Comparison of ENCODE assay signal across 8 mouse cellular contexts in the genomic region with DNA sequence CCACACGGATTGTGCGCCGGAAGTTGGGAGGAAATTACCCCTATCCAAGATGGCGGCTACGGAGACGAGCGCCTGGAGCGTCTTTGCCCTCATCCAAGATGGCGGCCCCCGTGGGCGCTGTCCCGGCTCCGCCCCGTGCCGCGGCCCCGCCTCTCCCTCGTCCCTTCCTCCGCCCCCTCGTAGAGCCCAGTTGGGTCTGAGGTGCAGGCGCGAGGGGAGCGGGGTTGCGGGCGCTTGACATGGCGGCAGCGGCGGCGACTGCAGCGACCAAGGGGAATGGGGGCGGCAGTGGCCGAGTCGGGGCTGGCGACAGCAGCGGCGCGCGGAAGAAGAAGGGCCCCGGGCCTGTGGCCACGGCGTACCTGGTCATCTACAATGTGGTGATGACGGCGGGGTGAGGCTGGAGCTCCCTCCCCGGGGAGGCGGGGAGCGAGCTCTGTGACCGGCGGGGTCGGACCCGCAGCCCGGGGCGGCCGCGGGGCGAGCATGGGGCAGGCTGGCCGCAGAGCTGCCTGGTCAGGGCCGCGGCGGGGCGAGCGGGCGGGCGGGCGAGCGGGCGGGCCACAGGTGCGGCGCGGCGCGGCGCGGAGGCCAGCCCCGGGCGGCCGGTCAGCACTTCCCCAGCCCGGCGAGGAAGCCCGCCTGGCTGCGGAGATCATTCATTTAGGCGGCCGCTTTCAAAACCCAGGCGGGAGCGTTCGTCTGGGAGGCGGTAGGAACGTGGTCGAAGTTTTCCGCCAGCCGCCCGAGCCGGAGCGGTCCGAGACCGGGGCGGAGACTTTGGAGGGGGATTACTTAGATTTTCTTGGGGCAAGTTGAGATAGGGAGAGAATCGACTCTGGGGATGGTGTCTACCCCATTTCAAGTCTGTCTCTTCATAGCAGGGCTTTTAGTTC. TPM values are rescaled to one million over a fixed set of nuclear protein-coding genes. Genes with fewer than 3 reads are reported as not detected.
DNase-seq lines count a peak whose midpoint lies in the region; ATAC-seq lines count a peak whose summit lies in the region.

A gene (plus strand): TSS at position 187 of the 896 bp plus-strand sequence.

- peak; percentile 97 for DNase-seq in adipocyte (ENCODE audit: low spot score)
- DNase-seq in embryo, embryonic 10 days (ENCODE audit: low spot score), result peak; percentile 97
- DNase-seq in gastrocnemius, postnatal 14 days, result peak; percentile 94
- DNase-seq in left cerebral cortex, postnatal 10 days (ENCODE audit: extremely low spot score in 1 of 2, low spot score in 2 of 2), result peak; percentile 92 to 96
- DNase-seq in right cerebral cortex, postnatal 25 days, result peak; percentile 96
- peak; percentile 94 for DNase-seq in urinary bladder, postnatal 4 days (ENCODE audit: low spot score in 2 of 2)

- ATAC-seq in inflammation-experienced regulatory T-cells, adult 6 months, result peak; percentile 95
- ATAC-seq in megakaryocyte-erythroid progenitor cell, adult 5-6 weeks (replicated peaks; ENCODE audit: low FRiP score, low TSS enrichment, poor library complexity, severe bottlenecking), result peak; percentile 99

- intact Hi-C loops in gastrocnemius, postnatal 14 days (cut with DNase I; ENCODE audit: low total_unique reads), result no loop called here
- intact Hi-C loops in left cerebral cortex, postnatal 10 days (cut with DNase I), result no loop called here

RNA-seq across cellular contexts. Expression of the gene that starts here (rescaled TPM):
- 1 to 10 TPM; 2.3 to 3.5 TPM for total RNA-seq in gastrocnemius, postnatal 14 days (2021)
- 10 to 100 TPM; 11.8 to 13.9 (median 12.2) TPM for polyA plus RNA-seq in inflammation-experienced regulatory T-cells, adult 6 months (2017; shearing (Covaris generic))
- total RNA-seq in left cerebral cortex, postnatal 10 days (2021), result 10 to 100 TPM; 26.1 to 41.7 TPM
- 16.3 and 34.3 TPM in 2 replicates for total RNA-seq in megakaryocyte-erythroid progenitor cell, adult 5-6 weeks (2014; fragmentation: Nextera tagmentation)
- total RNA-seq in megakaryocyte-erythroid progenitor cell, adult 5-6 weeks (2017), result 6.4 and 8.9 TPM in 2 replicates

Comparison
In these comparisons a context has a peak if more than half of its experiments do, and no peak if none do; other contexts are left out.
1. Peak in every context shown above with its lines: DNase-seq and ATAC-seq.